Mouse (Mus musculus) retina, adult 2 months (tissue): ENCODE results near the gene Med21.

Source experiments
- DNase-seq: peaks from one replicate; pipeline ENCODE4 v3.0.0-alpha.2; 2012; ENCODE audit warnings: low read depth, low spot score

The Med21 gene

DNA sequence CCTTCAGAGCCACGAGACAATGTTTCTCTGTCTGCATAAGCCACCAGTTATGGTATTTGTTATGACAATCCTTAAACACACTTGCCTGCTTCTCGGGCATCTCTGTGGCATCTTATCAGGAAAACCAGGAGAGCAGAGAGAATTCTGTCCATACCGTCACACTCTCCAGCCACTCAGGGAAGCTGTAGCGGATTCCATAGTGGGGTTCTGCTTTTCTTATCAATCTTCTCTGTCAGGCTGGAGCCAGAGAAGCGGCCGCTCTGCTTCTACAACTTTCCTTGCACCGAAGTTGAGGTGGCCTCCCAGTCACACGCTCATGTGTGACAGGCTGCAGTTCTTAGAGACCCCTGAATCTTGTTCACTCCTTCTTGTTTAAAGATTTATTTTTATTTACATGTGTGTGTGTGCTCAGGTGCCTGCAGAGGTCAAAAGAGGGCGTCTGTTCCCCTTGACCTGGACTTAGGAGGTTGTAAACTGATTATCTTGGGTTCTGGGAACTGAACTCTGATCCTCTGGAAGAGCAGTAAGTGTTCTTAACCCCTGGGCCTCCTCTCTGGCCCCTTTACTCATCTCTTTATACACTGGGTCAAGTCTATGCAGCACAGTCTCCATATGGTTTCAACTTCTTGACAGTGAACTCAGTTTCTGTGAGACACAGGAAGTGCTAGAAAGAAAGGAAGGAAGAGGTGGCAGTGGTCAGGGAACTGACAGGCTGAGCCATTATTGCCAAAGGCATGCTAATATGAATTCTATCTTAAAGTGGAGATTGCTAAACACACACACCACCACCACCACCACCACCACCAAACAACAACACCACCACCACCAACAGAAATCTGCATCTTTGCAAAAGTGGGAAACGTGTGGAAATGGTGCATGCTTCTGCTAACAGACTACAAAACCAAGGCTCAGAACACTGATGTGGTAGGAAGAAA lies 36.1 kb downstream of the Med21 start:
- DNase-seq: no peak

DNA sequence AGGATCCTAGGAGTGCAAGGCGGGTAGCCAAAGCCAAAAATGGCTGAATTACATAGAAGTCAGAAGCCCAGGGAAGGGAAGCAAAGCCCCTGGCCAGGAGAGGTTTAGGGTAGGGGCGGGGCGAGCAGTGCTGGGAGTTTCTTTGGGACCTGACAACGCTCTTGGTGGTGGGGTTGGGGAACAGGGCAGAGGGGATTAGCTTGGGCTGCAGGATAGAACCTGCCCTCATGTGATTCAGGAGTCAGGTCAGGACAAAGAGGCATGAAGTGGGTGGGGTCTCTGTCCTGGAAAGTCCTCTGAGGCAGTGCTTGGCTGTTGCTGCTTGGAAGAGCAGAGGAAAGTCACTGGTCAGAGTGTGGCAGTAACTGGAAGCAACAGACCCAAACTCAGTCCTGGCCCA lies 41.5 kb downstream of the Med21 start:
- no peak for DNase-seq

DNA sequence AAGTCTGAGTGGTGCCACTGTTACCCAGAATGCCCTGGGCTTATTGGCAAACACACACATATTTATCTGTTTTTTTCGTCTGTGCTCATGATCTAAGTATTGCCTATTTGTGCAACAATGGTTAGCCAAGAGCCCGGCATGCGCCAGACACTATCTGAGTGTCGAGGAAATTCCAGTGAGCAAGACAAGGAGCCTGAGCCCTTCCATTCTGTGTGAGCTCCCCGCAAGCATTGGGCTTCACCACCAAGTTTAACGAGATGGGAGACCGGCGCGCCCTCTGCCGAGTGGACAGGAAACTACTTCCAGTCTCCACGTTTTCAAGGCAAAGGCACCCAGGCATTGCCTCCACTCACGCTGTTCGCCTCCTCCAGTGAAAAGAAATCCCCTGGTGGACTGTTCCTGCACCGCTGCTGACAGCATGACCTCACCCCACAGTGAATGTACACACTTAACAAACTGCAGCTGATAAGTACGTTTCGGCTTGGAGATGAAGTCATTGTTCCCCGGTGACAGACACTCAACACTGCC lies 43.5 kb downstream of the Med21 start:
- no peak for DNase-seq

DNA sequence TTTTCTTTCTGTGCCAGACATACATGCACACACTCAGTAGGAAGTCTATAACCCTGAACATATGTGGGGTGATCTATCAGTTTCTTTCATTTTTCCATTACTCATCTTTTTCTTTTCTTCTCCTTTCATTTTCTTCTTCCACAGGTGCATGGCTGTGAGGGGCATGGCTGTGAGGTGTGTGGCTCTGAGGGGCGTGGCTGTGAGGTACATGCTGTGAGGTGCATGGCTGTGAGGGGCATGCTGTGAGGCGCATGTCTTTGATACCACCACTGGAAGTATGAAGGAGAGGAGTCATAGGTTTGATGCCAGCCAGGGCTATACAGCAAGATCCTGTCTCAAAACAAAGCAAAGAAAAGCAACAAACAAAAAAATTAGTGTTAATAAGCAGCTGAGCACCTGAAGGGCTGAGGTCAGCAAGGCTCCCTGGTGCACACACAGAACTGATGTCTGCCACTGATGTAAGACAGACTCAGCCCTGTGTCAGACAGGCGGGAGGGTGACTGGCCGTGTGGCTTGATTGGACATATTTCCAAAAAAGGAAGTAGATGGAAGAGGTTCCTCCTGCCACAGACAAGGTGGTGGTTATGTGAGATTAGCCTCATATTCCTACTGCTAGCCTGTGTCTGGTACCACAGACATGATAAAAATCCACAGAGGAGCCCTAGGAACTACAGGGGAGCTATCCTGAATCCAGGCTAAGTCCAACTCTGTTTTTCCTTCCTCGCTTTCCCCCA lies 44.3 kb downstream of the Med21 start:
- DNase-seq: no peak

DNA sequence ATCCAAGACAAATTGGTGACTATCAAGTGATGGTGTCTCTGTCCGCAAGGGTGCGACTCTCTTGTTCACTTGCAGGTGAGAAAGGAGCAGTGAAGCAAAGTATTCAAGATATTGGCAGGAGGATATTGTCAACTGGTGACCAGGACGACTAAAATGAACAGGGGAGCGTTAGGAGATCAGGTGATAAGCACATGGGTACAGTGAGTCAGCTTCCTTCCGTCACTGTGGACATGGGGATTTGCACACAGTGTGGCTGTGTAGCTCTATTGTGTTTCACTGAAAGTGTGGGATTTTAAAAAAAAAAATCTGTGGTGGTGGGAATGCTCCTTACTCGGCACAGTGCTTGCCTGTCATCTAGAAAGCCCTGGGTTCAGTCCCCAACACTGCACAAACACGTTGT lies 45.7 kb downstream of the Med21 start:
- DNase-seq: no peak

DNA sequence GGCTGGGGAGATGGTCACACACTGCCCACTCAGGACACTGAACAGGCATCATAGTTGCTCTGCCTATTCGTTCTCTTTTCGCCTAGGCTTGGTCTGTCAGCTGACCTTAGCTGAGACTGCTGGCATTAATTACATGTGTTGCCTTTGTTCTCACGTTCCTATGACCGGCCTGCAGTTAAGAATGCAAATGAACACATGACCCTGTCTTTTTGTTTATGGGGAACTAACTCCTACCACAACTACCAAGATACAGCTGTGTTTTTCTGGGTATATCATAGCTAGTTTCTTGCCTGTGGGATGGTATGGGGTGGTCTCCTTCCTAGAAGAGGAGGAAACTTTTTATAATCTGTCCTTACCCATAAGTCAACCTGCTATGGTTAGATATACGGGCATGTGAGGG lies 46.5 kb downstream of the Med21 start:
- DNase-seq: no peak

DNA sequence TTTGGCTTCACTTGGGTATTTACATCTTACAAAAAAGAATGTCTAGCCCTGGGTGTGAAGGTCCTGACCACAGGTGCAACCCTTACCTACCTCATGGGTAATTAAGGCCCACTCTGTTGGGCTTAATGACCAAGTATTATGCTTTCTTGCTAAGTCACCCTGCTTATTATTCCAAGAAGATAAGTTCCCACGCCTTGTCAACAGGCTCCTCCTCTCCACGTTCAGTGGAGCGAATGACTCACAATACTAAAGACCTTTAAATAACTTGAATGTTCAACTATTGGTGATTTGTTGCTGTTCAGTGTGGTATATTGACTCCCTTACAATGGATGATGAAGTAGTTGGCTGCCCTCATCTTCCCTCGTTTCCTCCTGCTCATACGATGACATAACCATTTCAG lies 55.4 kb downstream of the Med21 start:
- DNase-seq: no peak

DNA sequence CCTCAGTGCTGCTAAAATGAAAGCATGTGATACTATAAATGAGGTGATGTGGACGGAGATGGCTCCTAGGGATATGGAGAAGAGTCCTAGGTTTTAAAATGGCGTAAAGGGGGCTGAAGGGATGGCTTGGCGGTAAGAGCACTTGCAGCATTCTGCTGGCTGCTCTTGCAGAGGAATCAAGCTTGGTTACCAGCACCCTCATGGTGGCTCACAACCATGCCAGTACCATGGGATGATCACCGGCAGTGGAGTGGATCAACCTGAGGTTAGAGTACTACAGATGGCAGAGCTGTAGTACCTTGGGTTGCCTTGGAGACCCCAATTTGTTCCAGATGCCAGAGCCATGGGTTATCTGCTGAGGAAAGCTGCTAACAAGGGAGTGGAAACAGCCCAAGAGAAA lies 56.0 kb downstream of the Med21 start:
- DNase-seq: no peak
